Mouse (Mus musculus): Measurements from ENCODE around the gene Stum.

Stum gene

DNA sequence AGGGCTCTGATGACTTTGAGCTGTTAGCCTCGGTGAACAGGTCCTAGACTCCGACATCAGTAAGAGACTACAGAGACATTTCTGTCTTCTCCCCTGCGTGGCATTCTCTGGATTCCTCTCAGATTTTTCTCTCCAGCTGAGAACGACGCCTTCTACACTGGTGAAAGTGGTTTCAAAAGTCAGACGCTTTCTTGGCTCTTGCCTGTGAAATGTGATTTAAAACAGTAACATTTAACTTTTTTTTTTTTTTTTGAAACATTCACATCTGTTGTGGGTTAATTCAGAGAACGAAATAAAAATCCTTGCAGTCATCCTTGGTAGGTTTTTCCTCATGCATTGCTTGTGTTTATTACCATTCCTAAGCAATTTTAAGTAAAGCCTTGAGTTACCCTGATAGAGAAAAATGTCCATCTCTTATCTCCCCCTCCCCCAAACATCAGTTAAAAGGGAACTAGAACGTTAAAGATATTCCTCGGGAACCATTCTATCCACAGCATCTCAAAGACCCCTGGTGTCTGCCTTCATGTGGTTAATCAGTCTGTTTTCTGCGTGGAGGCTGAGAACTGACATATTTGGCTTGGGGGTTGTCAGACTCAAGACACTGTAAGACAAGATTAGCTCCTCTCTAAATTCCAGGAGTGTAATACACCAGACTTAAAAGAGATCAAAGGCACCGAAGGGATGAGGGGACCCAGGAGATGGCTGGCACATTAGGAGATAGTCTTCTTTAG is 95.4 kb downstream of the Stum start:
- no peak for DNase-seq (ENCODE audit: extremely low read depth, low read depth)

DNA sequence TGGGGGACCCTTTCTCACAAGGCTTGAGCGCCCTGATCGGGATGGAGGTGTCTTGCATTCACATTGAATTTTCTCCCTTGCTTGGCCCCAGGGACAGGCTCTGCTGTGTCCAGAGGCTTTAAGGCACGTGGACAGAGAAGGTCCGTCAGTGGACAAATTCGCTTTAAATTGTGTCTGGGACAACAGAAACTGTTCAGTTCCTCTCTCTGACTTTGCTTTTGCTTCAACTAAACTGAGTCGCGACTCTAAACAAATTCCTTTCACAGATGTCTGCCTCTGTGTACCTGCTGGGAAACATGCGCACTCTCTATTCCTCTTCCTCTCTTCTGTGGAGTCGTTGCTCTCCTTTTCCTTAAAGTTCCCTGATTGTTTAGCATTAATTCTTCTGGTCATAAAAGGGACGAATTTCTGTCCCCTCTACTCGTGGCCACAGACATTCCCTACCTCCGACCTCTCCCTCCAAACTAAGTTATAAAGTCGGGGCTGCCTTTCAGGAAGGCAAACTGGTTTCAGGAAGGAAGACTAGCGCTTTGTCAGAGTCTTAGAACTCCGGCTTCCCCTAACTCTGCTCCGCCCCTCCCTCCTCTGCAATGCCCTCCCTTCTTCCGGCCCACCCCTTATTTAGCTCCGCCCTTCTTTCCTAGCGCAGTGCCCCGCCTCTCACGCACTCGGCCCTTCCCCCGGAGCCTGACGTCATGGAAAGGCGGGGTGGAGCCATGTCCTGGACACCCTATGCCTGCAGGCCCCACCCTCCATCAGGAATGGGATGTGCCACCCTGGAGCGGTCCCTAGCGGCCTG is 96.2 kb downstream of the Stum start:
- DNase-seq (ENCODE audit: extremely low read depth, low read depth): peak; percentile 83

- no peak for DNase-seq (ENCODE audit: extremely low read depth, low read depth)
Measured at GRCm38 (mm10) chr1:180385308-180385707, 98.0 kb downstream of the Stum start.

GRCm38 (mm10) chr1:180384486-180384885 is 98.8 kb downstream of the Stum start:
- no peak for DNase-seq (ENCODE audit: extremely low read depth, low read depth)

DNA sequence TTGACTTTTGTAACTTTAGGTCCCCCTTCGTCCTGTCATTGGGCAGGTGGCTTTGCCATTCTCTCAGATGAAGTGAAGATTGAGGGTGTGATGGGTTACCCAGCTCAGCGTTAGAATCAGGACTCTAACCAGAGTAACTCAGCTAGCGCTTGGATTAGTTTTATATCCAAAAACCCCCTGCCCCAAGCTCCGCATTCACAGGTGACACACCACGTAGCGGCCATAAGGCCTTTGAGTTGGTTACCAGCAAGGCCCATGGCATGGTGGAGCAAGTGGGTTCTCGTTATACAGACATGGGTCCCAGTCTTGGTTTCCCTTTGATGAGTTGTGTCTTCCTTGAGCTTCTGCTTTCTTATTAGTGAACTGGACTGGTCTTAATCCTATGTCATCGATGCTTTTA is 99.4 kb downstream of the Stum start:
- DNase-seq (ENCODE audit: extremely low read depth, low read depth): no peak
